Mouse (Mus musculus): ENCODE data around the gene Ryr3.

DNA sequence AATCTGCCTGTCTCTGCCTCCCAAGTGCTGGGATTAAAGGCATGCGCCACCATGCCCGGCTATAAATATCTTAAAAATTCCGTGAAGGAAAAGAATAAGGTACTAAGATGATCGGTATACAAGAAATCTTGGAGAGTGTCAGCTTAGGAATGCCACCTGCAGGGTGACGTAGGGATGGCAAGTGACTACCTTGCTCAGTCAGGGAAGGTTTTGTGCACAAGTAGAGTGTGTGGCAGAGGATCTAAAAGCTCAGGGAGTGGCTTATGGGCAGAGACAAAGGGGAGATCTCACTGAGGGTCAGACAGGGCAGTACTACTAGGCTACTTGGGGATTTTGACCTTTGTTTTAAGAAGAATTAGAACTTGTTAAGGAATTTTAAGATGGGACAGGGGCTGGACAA is 457.2 kb downstream of the Ryr3 start:
- no peak for TF ChIP-seq GATA1 (IDR thresholded peaks at IDR 0.05; ENCODE audit: borderline replicate concordance, low read length)
- TF ChIP-seq FLI1 (IDR thresholded peaks at IDR 0.05; ENCODE audit: low read length) = no peak

Measured in megakaryocyte, embryonic 14.5 days (primary cell).